In the genomic region with DNA sequence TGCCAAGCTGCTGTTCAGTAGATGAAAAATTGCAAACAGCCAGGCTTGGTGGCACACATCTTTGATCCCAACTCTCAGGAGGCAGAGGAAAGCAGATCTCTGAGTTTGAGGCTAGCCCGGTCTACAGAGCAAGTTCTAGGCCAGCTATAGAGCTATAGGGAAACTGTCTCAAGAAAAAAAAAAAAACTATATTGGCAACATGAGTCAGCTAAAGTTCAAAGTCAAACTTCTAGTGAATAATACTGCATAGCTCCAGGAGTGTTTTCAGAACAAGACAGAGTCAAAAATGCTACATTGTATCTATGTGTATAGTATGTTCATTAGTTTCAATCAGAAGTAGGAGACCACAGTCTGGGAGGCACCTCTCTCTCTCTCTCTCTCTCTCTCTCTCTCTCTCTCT, we compare ENCODE assay signal across 30 mouse cellular contexts. TPM values are rescaled to one million over a fixed set of nuclear protein-coding genes. Genes with fewer than 3 reads are reported as not detected.
"Had no signal": no experiment of that assay in that cellular context is flagged by ENCODE, and none has a peak within 500 bp of the region (broad histone marks: within the 10 kb centered on the region; RNA-seq: fewer than 3 reads in every experiment).

No protein-coding gene starts in this region.

- H3K4me2 ChIP-seq: heart, embryonic 13.5 days; heart, embryonic 15.5 days; hindbrain, embryonic 13.5 days; hindbrain, embryonic 15.5 days; limb, embryonic 13.5 days; limb, embryonic 15.5 days; liver, embryonic 12.5 days had no signal

- H3K4me1 ChIP-seq: heart, embryonic 10.5 days; heart, embryonic 13.5 days; heart, embryonic 15.5 days; hindbrain, embryonic 13.5 days; hindbrain, embryonic 15.5 days; limb, embryonic 13.5 days; limb, embryonic 15.5 days; liver, embryonic 12.5 days had no signal

- H3K36me3 ChIP-seq: heart, embryonic 10.5 days; heart, embryonic 13.5 days; heart, embryonic 15.5 days; hindbrain, embryonic 13.5 days; hindbrain, embryonic 15.5 days; limb, embryonic 13.5 days; limb, embryonic 15.5 days; liver, embryonic 12.5 days had no signal

- H3K27ac ChIP-seq: heart, embryonic 10.5 days; heart, embryonic 13.5 days; heart, embryonic 15.5 days; hindbrain, embryonic 13.5 days; hindbrain, embryonic 15.5 days; hindbrain, postnatal 0 days; layer of hippocampus, adult 2 months; left cerebral cortex, adult 2 months; limb, embryonic 13.5 days; limb, embryonic 15.5 days; liver, embryonic 12.5 days had no signal

- DNase-seq: forebrain, postnatal 0 days; gastrocnemius, postnatal 14 days; gastrocnemius, postnatal 36 days; heart, adult 18-20 months; heart, postnatal 14 days; heart, postnatal 36 days; kidney, adult 18-20 months; kidney, adult 8-10 months; kidney, postnatal 10 days; kidney, postnatal 25 days; kidney, postnatal 4 days; left cerebral cortex, postnatal 4 days had no signal

- H3K4me3 ChIP-seq: heart, embryonic 10.5 days; heart, embryonic 13.5 days; heart, embryonic 15.5 days; hindbrain, embryonic 13.5 days; hindbrain, embryonic 15.5 days; layer of hippocampus, adult 2 months; left cerebral cortex, adult 2 months; limb, embryonic 13.5 days; limb, embryonic 15.5 days; liver, embryonic 12.5 days had no signal

- H3K9ac ChIP-seq: forebrain, postnatal 0 days; heart, embryonic 13.5 days; heart, embryonic 15.5 days; hindbrain, embryonic 13.5 days; hindbrain, embryonic 15.5 days; limb, embryonic 13.5 days; limb, embryonic 15.5 days; liver, embryonic 12.5 days had no signal

- H3K9me3 ChIP-seq: heart, embryonic 10.5 days; heart, embryonic 13.5 days; heart, embryonic 15.5 days; hindbrain, embryonic 13.5 days; hindbrain, embryonic 15.5 days; limb, embryonic 13.5 days; limb, embryonic 15.5 days; liver, embryonic 12.5 days had no signal

- ATAC-seq: forebrain, postnatal 0 days; hindbrain, postnatal 0 days; liver, embryonic 12.5 days had no signal

RNA-seq across cellular contexts. Expression of a gene that starts 9.6 kb away (rescaled TPM):
- polyA plus RNA-seq: forebrain, postnatal 0 days; gonadal fat pad, adult 2 months; heart, embryonic 13.5 days; heart, embryonic 15.5 days; heart, postnatal 0 days; hindbrain, embryonic 11.5 days; hindbrain, embryonic 13.5 days; hindbrain, embryonic 15.5 days; hindbrain, postnatal 0 days; kidney, embryonic 16.5 days; limb, embryonic 11.5 days; limb, embryonic 13.5 days; limb, embryonic 15.5 days; liver, adult 2 months had no signal

RNA-seq across cellular contexts. Expression of a gene that starts 46.9 kb away (rescaled TPM):
- polyA plus RNA-seq: forebrain, postnatal 0 days; heart, embryonic 10.5 days; heart, embryonic 13.5 days; heart, embryonic 15.5 days; heart, postnatal 0 days; hindbrain, embryonic 11.5 days; hindbrain, embryonic 13.5 days; hindbrain, embryonic 15.5 days; hindbrain, postnatal 0 days; kidney, embryonic 14.5 days; kidney, embryonic 16.5 days; limb, embryonic 11.5 days; limb, embryonic 15.5 days; liver, embryonic 12.5 days had no signal
